Mouse (Mus musculus) CH12.LX (cell line): ENCODE measurements at regions not wholly inside any gene's neighbourhood (a gene's known extent, or its start where the extent isn't known, plus 50 kb on each side); places are given as distances from the start of the nearest gene placed in this dataset.

Source experiments
- DNase-seq: peaks from one replicate; pipeline ENCODE4 v3.0.0-alpha.2; 2013; ENCODE audit errors: extremely low read depth
- H3K27ac ChIP-seq: 2 replicates; pipeline ENCODE4 v1.5.1; 2012; ENCODE audit warnings: low read depth, mild to moderate bottlenecking, control low read depth, moderate library complexity; ENCODE audit not compliant: insufficient read depth
- H3K27me3 ChIP-seq: replicated peaks from 2 replicates; pipeline ENCODE3; 2012; ENCODE audit warnings: inconsistent platforms
- H3K36me3 ChIP-seq, 2 experiments: replicated peaks in 1 of 2; 2 replicates each; pipeline versions ENCODE3 to v1.6.1; 2012; ENCODE audit warnings: inconsistent platforms in 1 of 2, low read length in 1 of 2, mild to moderate bottlenecking in 1 of 2, mixed read lengths in 1 of 2, moderate library complexity in 1 of 2; ENCODE audit not compliant: control insufficient read depth in 1 of 2, insufficient read depth in 1 of 2
- H3K4me1 ChIP-seq, 2 experiments: 2 replicates each; pipeline ENCODE4 v1.6.1; 2012; ENCODE audit warnings: inconsistent platforms in 1 of 2, moderate library complexity in 1 of 2; ENCODE audit not compliant: insufficient read depth in 2 of 2, control insufficient read depth in 1 of 2
- H3K4me2 ChIP-seq: 2 replicates; pipeline ENCODE4 v1.6.1; 2012; ENCODE audit warnings: low read depth, mild to moderate bottlenecking, control low read depth; ENCODE audit not compliant: poor library complexity, insufficient read depth, severe bottlenecking
- H3K4me3 ChIP-seq, 3 experiments: fragments of 150-350 bp in 1 of 3; sonication (generic) in 1 of 3; replicated peaks in 1 of 3; 2 replicates each; pipeline versions ENCODE3 to v1.5.1; 2011 to 2012; ENCODE audit warnings: low read depth in 2 of 3, low read length in 2 of 3, mild to moderate bottlenecking in 2 of 3, moderate library complexity in 2 of 3, control low read depth in 1 of 3, improper control_type of control experiment in 1 of 3, inconsistent platforms in 1 of 3, mixed read lengths in 1 of 3; ENCODE audit not compliant: poor library complexity in 1 of 3
- H3K79me2 ChIP-seq: replicated peaks from 2 replicates; pipeline ENCODE4 v1.6.1; 2012; ENCODE audit warnings: mild to moderate bottlenecking, moderate library complexity; ENCODE audit not compliant: control insufficient read depth, poor library complexity, insufficient read depth, severe bottlenecking; ENCODE audit errors: extremely low read depth
- H3K9ac ChIP-seq: 2 replicates; pipeline ENCODE4 v1.6.1; 2012; ENCODE audit warnings: low read depth, mild to moderate bottlenecking, control low read depth, moderate library complexity; ENCODE audit not compliant: insufficient read depth
- H3K9me3 ChIP-seq: replicated peaks from 2 replicates; pipeline ENCODE3; 2012; ENCODE audit warnings: low read length, inconsistent platforms, mixed read lengths
- CHD1 ChIP-seq: IDR thresholded peaks from 2 replicates; pipeline ENCODE4 v1.6.1; 2012; ENCODE audit warnings: low read depth, low read length, improper control_type of control experiment, inconsistent platforms
- EP300 ChIP-seq: IDR thresholded peaks from 2 replicates; pipeline ENCODE4 v1.6.1; 2011; ENCODE audit warnings: low read length, improper control_type of control experiment
- HCFC1 ChIP-seq: IDR thresholded peaks from 2 replicates; pipeline ENCODE4 v1.6.1; 2012; ENCODE audit warnings: low read depth, mild to moderate bottlenecking, inconsistent platforms, low read length, improper control_type of control experiment
- IRF4 ChIP-seq: IDR thresholded peaks from 2 replicates; pipeline ENCODE4 v1.6.1; 2014; ENCODE audit warnings: low read depth, mild to moderate bottlenecking, inconsistent platforms, low read length, improper control_type of control experiment
- JUND ChIP-seq: conservative IDR thresholded peaks from 2 replicates; pipeline ENCODE4 v1.6.1; 2011; ENCODE audit warnings: low read depth, low read length, improper control_type of control experiment
- KAT2A ChIP-seq: IDR thresholded peaks from 2 replicates; pipeline ENCODE4 v1.6.1; 2012; ENCODE audit warnings: low read length, improper control_type of control experiment, inconsistent platforms; ENCODE audit not compliant: insufficient replicate concordance
- MAX ChIP-seq: IDR thresholded peaks from 2 replicates; pipeline ENCODE4 v1.6.1; 2011; ENCODE audit warnings: low read length, improper control_type of control experiment
- MXI1 ChIP-seq: IDR thresholded peaks from 2 replicates; pipeline ENCODE4 v1.6.1; 2011; ENCODE audit warnings: mild to moderate bottlenecking, low read depth, low read length, improper control_type of control experiment
- NRF1 ChIP-seq: IDR thresholded peaks from 2 replicates; pipeline ENCODE4 v1.6.1; 2014; ENCODE audit warnings: low read depth, mild to moderate bottlenecking, inconsistent platforms, low read length, improper control_type of control experiment, moderate library complexity
- POLR2A ChIP-seq: IDR thresholded peaks from 2 replicates; pipeline ENCODE4 v1.6.1; 2011; ENCODE audit warnings: low read depth, mild to moderate bottlenecking, improper control_type of control experiment, low read length
- POLR2AphosphoS2 ChIP-seq: IDR thresholded peaks from 2 replicates; pipeline ENCODE4 v1.6.1; 2011; ENCODE audit warnings: low read depth, low read length, improper control_type of control experiment
- RAD21 ChIP-seq: IDR thresholded peaks from 2 replicates; pipeline ENCODE4 v1.6.1; 2011; ENCODE audit warnings: low read depth, mild to moderate bottlenecking, low read length, improper control_type of control experiment, moderate library complexity
- RCOR1 ChIP-seq: conservative IDR thresholded peaks from 2 replicates; pipeline ENCODE4 v1.6.1; 2012; ENCODE audit warnings: low read depth, mild to moderate bottlenecking, inconsistent platforms, low read length, improper control_type of control experiment
- SMC3 ChIP-seq: IDR thresholded peaks from 2 replicates; pipeline ENCODE4 v1.6.1; 2011; ENCODE audit warnings: low read depth, low read length, improper control_type of control experiment
- UBTF ChIP-seq: IDR thresholded peaks from 2 replicates; pipeline ENCODE4 v1.6.1; 2012; ENCODE audit warnings: low read depth, mild to moderate bottlenecking, inconsistent platforms, low read length, improper control_type of control experiment, moderate library complexity
- USF1 ChIP-seq: IDR thresholded peaks from 2 replicates; pipeline ENCODE4 v1.6.1; 2014; ENCODE audit warnings: low read depth, mild to moderate bottlenecking, inconsistent platforms, low read length, improper control_type of control experiment
- USF2 ChIP-seq: conservative IDR thresholded peaks from 2 replicates; pipeline ENCODE4 v1.6.1; 2011; ENCODE audit warnings: low read depth, low read length, improper control_type of control experiment
- ZC3H11A ChIP-seq: IDR thresholded peaks from 2 replicates; pipeline ENCODE4 v1.6.1; 2012; ENCODE audit warnings: low read depth, mild to moderate bottlenecking, inconsistent platforms, low read length, improper control_type of control experiment
- ZMIZ1 ChIP-seq: IDR thresholded peaks from 2 replicates; pipeline ENCODE4 v1.6.1; 2012; ENCODE audit warnings: low read depth, mild to moderate bottlenecking, inconsistent platforms, low read length, improper control_type of control experiment
- dilution Hi-C: fragments of 300-500 bp; cut with MboI; formaldehyde crosslinking; loops from 2 replicates; pipeline ENCODE4 v1.14.3; 2020; ENCODE audit warnings: low sequenced_read_pairs; ENCODE audit not compliant: extremely low pct_unique_long_range_greater_than_20kb, extremely low pct_ligation_motif_present
- in situ Hi-C: fragments of 300-500 bp; cut with MboI; formaldehyde crosslinking; loops from 3 replicates; pipeline ENCODE4 v1.14.3; 2019; ENCODE audit warnings: low sequenced_read_pairs, low pct_ligation_motif_present, low pct_unique_long_range_greater_than_20kb, mixed read lengths

- peaks cover 14% of the 10 kb centered on the region for H3K9me3 ChIP-seq
- no peak overlapping the region for H3K27ac ChIP-seq
- no peaks in the 10 kb centered on the region for H3K79me2 ChIP-seq
- 0 out of 4 replicates have a peak, but pooled peaks cover 0 to 2% of the 10 kb centered on the region in 2 experiments for H3K4me1 ChIP-seq
- dilution Hi-C loops = no loop called here
- H3K9ac ChIP-seq = no peak overlapping the region
- TF ChIP-seq ZC3H11A (no peak), POLR2AphosphoS2 (no peak), USF1 (no peak), UBTF (no peak), SMC3 (no peak), MAX (no peak), USF2 (no peak), HCFC1 (no peak), MXI1 (no peak), JUND (no peak), NRF1 (no peak), POLR2A (no peak), RAD21 (no peak)
- peaks cover 35% of the 10 kb centered on the region for H3K27me3 ChIP-seq
- no peak overlapping the region for H3K4me3 ChIP-seq
- H3K36me3 ChIP-seq = no peaks in the 10 kb centered on the region
- in situ Hi-C loops = no loop called here
- no peak for DNase-seq
- H3K4me2 ChIP-seq = no peak overlapping the region
Observed at GRCm38 (mm10) chr4:135051466-135051865, 69.0 kb upstream of the Runx3 start.

- in situ Hi-C loops = no loop called here
- Histone ChIP-seq H3K4me2 (no peak overlapping the region), H3K9me3 (peaks cover 14% of the 10 kb centered on the region), H3K4me3 (no peak overlapping the region), H3K4me1 (peaks cover 0 to 2% of the 10 kb centered on the region in 2 experiments; a peak in 1 of 4 replicates), H3K79me2 (no peaks in the 10 kb centered on the region), H3K27ac (no peak overlapping the region), H3K27me3 (peaks cover 23% of the 10 kb centered on the region), H3K9ac (no peak overlapping the region), H3K36me3 (no peaks in the 10 kb centered on the region)
- no peak for DNase-seq
- dilution Hi-C loops = no loop called here
- TF ChIP-seq MXI1 (no peak), EP300 (no peak), CHD1 (no peak), RCOR1 (no peak), ZMIZ1 (no peak)
Observed at GRCm38 (mm10) chr4:135053585-135053984, 66.9 kb upstream of the Runx3 start.

GRCm38 (mm10) chr4:135054353-135054752 lies 66.1 kb upstream of the Runx3 start:
- H3K36me3 ChIP-seq = no peaks in the 10 kb centered on the region
- no peak overlapping the region for H3K27ac ChIP-seq
- H3K9me3 ChIP-seq = peaks cover 14% of the 10 kb centered on the region
- TF ChIP-seq KAT2A (no peak), IRF4 (no peak), NRF1 (no peak)
- DNase-seq = no peak
- in situ Hi-C loops = no loop called here
- peaks cover 21% of the 10 kb centered on the region for H3K27me3 ChIP-seq
- H3K4me1 ChIP-seq = peaks cover 0 to 2% of the 10 kb centered on the region in 2 experiments; a peak in 1 of 4 replicates
- H3K4me3 ChIP-seq = no peak overlapping the region
- H3K9ac ChIP-seq = no peak overlapping the region
- H3K79me2 ChIP-seq = no peaks in the 10 kb centered on the region
- dilution Hi-C loops = no loop called here
- H3K4me2 ChIP-seq = no peak overlapping the region
